Mouse (Mus musculus): ENCODE measurements around the gene Rag1. TPM values are rescaled to one million over a fixed set of nuclear protein-coding genes. Genes with fewer than 3 reads are reported as not detected.
A peak's percentile ranks its signal among the peaks of the same experiment; 100 is the strongest.

The Rag1 gene
- total RNA-seq, 2 experiments from 2014 or later: 0.08 to 0.14 TPM

GRCm38 (mm10) chr2:101645841-101646240, 3.5 kb downstream of the Rag1 start:
- no peak for DNase-seq
- intact Hi-C loops (cut with DNase I): no loop called here

- intact Hi-C loops (cut with DNase I): no loop called here
- no peak for DNase-seq
These were observed 9.4 kb downstream of the Rag1 start for GRCm38 (mm10) chr2:101639840-101640350.

GRCm38 (mm10) chr2:101638979-101639839, 10.1 kb downstream of the Rag1 start:
- no peak for DNase-seq
- intact Hi-C loops (cut with DNase I): no loop called here

- DNase-seq: peak; percentile 68 to 86
- intact Hi-C loops (cut with DNase I): no loop called here
These were observed 20.7 kb downstream of the Rag1 start for GRCm38 (mm10) chr2:101628297-101629236.

- DNase-seq: no peak
- intact Hi-C loops (cut with DNase I): no loop called here
These were observed 22.1 kb downstream of the Rag1 start for GRCm38 (mm10) chr2:101627227-101627626.

- no peak for DNase-seq
- intact Hi-C loops (cut with DNase I): no loop called here
These were observed 24.8 kb downstream of the Rag1 start, which contains the start of gene Rag2 for GRCm38 (mm10) chr2:101624526-101624925. Gene Rag2, plus strand, starts transcription at chr2:101624718.

GRCm38 (mm10) chr2:101624011-101624410, 25.3 kb downstream of the Rag1 start:
- intact Hi-C loops (cut with DNase I): no loop called here
- no peak for DNase-seq

GRCm38 (mm10) chr2:101623042-101623441, 26.3 kb downstream of the Rag1 start:
- intact Hi-C loops (cut with DNase I): no loop called here
- DNase-seq: no peak

GRCm38 (mm10) chr2:101621611-101622010, 27.7 kb downstream of the Rag1 start:
- intact Hi-C loops (cut with DNase I): no loop called here
- DNase-seq: no peak

GRCm38 (mm10) chr2:101620899-101621298, 28.4 kb downstream of the Rag1 start:
- no peak for DNase-seq
- intact Hi-C loops (cut with DNase I): no loop called here

- no peak for DNase-seq
- intact Hi-C loops (cut with DNase I): no loop called here
These were observed 30.9 kb downstream of the Rag1 start for GRCm38 (mm10) chr2:101618373-101618772.

GRCm38 (mm10) chr2:101615464-101616305, 33.6 kb downstream of the Rag1 start:
- no peak for DNase-seq
- intact Hi-C loops (cut with DNase I): no loop called here

GRCm38 (mm10) chr2:101610861-101611260, 38.4 kb downstream of the Rag1 start:
- intact Hi-C loops (cut with DNase I): no loop called here
- no peak for DNase-seq

- intact Hi-C loops (cut with DNase I): no loop called here
These were observed 40.9 kb downstream of the Rag1 start for GRCm38 (mm10) chr2:101608232-101608894.

GRCm38 (mm10) chr2:101603099-101603498, 46.2 kb downstream of the Rag1 start:
- no peak for DNase-seq
- intact Hi-C loops (cut with DNase I): no loop called here

More at GRCm38 (mm10) chr2:101608232-101608894, 40.9 kb downstream of the Rag1 start:
- DNase-seq: no peak

- intact Hi-C loops (cut with DNase I): no loop called here
- DNase-seq: peak; percentile 48 to 54
These were observed 48.6 kb downstream of the Rag1 start for GRCm38 (mm10) chr2:101600703-101601102.

GRCm38 (mm10) chr2:101598190-101599181, 50.8 kb downstream of the Rag1 start:
- DNase-seq: no peak
- intact Hi-C loops (cut with DNase I): loop anchor here (5.0 kb wide), 1 partner anchor 54 kb away; no protein-coding TSS in a partner anchor

- no peak for DNase-seq
- intact Hi-C loops (cut with DNase I): loop anchor here (5.0 kb wide), 1 partner anchor 55 kb away; no protein-coding TSS in a partner anchor
These were observed 52.1 kb downstream of the Rag1 start for GRCm38 (mm10) chr2:101597186-101597585.
